Mouse (Mus musculus): ENCODE measurements around the gene Cry2.
A peak's percentile ranks its signal among the peaks of the same experiment; 100 is the strongest.
"Not testable (repeated sequence)": the region's sequence is repeated elsewhere in the genome, so short reads cannot be mapped to it uniquely, and the experiment has no call there.

Cry2 gene

DNA sequence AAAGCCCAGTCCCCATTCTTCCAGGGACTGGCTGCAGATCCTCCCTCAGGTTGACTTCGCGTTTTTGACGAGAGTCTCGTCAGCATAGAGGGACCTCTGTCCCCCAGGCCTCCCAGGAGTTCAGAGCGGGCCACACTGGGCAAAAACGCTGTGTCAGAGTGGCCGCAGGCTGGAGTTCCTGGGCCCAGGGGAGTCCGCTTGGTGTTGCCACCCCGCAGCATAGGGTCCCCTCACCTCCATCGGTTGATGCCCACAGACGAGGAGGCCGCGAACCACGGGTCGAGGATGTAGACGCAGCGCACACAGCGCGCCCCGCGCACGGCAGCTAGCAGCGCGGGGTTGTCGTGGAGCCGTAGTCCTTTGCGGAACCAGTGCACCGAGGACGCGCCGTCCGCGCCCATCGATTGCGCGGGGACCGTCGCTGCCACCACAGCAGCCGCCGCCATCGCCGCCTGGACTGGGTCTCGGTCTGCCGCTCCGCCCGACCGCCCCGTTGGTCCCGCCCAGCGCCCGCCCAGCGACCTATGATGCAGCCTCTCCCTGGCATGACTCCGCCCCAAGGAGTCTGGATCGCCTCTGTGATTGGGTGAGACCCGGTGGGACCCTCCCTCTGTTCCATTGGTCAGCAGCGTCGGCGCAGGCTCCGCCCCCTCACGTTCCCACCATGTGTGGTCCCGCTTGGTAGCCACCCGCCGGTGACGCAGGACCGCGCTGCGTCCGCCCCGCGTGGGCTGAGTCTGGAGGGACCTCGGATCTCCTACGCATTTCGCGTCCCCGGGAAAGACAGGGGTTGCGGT is at the start of gene Cry2:
Gene Cry2, minus strand, starts transcription at position 466 of the 797 bp plus-strand sequence.
- DNase-seq = peak; percentile 98

DNA sequence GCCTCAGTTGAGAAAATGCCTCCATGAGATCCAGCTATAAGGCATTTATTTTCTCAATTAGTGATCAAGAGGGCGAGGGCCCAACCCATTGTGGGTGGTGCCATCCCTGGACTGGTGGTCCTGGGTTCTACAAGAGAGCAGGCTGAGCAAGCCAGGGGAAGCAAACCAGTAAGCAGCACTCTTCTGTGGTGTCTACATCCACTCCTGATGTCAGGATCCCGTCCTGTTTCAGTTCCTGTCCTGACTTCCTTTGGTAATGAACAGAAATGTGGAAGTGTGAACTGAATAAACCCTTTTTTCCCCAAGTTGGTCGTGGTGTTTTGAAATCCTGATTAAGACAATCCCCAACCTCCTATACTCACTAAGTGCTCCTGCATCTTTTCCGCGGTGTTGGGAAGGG is 49.7 kb upstream of the Cry2 start:
- DNase-seq = no peak

GRCm38 (mm10) chr2:92482551-92482950 is 48.7 kb upstream of the Cry2 start:
- no peak for DNase-seq

DNA sequence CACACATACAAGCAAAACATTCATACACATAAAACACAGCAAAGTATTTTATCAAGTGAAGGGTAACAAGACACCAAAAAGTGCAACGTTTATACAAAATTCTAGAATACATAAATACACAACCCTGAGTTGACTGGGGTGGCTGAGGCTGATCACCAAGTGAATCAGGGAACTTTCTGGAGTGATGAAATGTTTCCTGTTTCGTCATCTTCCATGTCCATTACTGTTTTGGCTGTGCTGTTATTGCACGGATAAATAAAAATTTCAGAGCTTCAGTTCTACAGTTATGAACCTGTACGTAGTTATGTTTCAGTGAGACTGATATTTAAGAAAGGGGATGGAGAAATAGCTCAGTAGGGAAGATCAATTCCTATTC is 44.5 kb upstream of the Cry2 start:
- DNase-seq = no peak

- DNase-seq = no peak
These were observed 43.9 kb upstream of the Cry2 start for GRCm38 (mm10) chr2:92477672-92478312.

DNA sequence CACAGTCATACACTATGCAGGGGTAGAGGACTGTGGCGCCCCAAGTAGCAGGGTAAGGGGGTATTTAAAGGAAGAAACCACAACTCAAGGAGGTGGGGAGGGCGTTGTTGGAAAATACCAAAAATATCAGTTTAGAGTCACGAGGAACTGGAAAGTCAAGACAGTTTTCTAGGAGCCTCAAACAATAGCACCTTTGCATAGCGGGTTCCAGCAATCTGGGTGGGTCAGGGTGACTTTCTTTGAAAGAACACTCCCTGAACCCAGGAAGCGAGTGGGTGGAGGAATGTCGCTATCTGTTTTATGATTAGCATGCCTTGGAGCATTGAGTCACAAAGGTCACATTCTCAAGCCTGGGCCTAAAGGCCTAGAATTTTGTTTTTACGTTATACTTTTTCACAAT is 42.7 kb upstream of the Cry2 start:
- not testable (repeated sequence) for DNase-seq

DNA sequence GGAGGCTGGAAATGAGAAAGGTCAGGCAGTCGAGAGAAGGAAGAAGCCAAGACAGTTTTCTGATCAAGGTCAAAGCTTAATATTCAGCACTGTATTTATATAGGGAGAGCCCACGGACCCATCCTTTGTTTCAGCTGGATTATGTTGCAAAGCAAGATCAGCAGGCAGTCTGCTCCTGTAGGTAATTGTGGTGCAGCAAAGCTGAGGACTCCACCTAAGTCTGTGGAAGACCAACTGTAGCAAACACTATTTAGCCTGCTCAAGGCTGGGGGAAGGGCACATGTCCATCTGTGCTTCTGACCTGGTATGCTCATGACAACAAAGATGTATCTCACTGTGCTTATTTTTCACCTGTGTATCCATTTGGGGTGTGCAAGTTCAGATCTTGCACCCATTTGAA is 41.9 kb upstream of the Cry2 start:
- no peak for DNase-seq

- DNase-seq = no peak
These were observed 41.1 kb upstream of the Cry2 start for GRCm38 (mm10) chr2:92474920-92475319.

DNA sequence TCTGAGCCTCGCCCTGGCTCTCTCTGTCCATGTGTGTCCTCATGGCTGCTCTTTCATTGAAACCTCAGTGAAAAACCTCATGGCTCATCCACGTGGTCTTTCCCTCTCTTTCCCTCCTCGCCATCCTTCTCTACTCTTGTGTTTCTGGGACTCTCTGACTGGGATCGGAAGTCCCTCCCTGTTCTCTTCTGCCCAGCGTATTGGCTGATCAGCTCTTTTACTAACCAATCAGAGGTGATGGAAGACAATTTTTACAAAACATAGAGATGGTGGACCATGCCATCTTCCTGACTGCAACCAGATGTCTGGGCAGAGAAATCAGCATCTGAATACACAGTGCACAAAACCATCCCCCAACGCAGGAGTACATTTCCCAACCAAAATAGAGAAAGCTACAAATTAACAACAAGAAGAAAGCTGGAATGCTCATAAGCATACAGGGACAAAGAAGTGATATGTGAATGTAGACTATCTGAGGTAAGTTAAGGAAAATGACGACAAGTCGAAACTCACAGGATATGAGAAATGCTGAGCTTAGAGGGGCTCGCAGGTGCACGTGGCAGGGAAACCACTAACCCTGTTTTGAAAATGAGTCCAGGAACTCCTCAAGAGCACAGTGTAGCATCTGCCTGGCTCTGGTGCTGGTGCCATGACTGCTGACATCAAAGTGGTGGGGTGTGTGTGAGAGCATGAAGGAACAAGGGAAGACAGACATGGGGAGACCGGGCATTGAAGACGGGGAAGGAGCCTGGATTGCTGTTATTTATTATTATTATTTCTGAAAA is 38.2 kb upstream of the Cry2 start:
- DNase-seq = no peak

DNA sequence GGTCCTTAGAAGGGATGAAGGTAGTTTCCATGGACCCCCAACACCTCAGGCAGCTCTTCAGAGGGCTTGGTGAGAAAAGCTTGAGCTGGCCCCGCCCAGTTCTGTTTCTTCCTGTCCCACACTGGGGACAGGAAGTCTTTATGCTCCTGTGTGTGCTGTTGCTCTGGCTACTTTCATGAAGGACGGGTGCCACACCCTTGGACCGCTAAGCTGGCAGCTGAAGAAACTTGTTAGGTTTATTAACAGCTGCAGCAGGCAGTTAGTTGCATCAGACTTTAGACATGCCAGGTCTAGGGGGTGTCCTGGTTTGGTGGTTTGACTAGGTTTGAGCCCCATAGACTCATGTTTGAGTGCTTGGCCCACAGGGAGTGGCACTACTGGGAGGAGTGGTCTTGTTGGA is 30.8 kb upstream of the Cry2 start:
- DNase-seq = no peak

DNA sequence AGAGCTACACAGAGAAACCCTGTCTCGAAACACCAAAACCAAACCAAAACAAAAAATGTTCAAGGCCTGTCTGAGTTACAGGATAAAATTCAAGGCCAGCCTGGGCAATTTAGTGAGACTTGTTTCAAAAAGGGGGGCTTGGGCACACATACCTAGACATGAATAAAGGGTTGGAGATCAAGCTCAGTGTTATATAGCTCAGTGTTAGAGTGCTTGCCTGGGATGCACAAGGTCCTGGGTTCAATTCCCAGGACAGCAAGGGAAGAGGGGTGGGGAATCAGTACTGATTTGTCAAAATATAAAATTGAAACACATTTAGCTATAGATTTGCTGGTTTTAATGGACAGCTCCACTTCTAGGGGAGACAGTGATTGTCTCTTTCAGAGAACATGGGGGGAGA is 27.4 kb upstream of the Cry2 start:
- DNase-seq = no peak

- DNase-seq = peak; percentile 15
These were observed 26.3 kb upstream of the Cry2 start, which contains the start of gene Slc35c1 for GRCm38 (mm10) chr2:92459921-92460707. Gene Slc35c1 (minus strand): TSS chr2:92460538.

- DNase-seq = peak; percentile 77
These were observed 25.5 kb upstream of the Cry2 start for GRCm38 (mm10) chr2:92459141-92459920.

DNA sequence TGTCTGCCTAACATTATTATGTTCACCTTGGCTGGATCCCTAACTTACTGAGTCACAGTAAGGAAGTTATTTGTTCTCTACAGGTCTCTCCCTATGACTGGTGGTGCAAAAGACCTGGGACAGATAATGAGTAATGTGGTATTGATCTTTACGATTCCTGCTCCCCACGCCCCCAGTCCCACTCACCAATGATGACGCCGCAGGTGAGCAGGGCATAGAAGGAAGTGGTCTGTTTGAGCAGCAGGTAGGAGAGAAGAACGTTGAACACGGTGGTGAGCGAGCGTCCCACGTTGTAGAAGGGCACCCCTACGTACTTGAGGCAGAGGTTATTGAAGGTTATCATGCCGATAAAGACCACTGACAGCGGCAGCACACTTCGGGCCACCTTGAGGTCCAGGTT is 24.6 kb upstream of the Cry2 start:
- no peak for DNase-seq

DNA sequence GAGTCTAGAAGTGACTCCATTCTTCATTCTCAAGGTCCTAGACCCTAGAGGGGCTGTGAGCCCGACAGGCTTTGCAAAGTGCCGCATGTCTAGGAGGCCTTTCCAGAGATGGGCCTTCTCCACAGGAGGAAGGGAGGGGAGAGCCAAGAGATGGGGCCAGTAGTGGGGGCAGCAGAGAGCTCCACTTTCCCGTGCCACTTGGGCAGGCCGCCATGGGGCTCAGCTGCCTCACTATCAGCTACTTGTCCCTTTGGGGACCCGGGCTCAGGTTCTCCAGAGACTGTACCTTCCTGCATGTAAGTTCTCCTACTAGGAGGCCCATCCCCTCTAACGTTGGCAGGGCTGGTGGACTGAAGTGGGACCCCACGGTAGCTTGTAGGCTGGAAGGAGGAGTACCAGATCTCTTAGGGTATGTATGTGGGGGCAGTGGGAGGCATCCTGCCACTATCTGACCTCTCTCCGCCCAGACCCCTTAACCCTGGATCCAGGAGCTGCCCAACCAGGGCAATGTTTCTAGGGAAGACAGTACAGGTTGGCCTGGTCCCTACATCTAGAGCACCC is 23.2 kb upstream of the Cry2 start:
- DNase-seq = peak; percentile 21

GRCm38 (mm10) chr2:92455704-92456103 is 21.9 kb upstream of the Cry2 start:
- DNase-seq = no peak

GRCm38 (mm10) chr2:92454166-92454565 is 20.3 kb upstream of the Cry2 start:
- no peak for DNase-seq

DNA sequence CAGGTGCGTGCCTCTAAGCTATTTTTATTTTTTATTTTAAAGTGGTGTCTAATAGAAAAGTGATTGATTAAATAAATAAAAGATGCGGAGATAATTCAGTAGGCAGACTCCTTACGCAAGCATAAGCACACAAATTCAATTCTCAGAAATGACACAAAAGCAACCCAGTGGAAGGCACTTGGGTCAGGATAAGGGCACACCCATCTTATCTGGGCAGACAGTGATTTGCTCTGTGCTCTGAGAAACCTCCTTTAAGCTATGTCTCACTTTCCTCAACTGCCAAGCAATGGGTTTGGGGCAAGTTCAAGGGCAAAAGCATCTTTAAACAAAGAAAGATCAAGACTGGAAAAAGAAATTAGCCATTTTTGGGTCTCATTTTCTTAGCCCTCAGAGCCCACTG is 17.3 kb upstream of the Cry2 start:
- no peak for DNase-seq

- DNase-seq = no peak
These were observed 13.4 kb upstream of the Cry2 start for GRCm38 (mm10) chr2:92447121-92447740.

GRCm38 (mm10) chr2:92446656-92447055 is 12.8 kb upstream of the Cry2 start:
- DNase-seq = no peak

- DNase-seq = no peak
These were observed 12.0 kb upstream of the Cry2 start for GRCm38 (mm10) chr2:92445890-92446289.

Measured in right cerebral cortex, postnatal 4 days (tissue).